16 mouse cellular contexts compared by ENCODE assay signal in genomic region chr3:109942960-109943359, GRCm38 (mm10).
"Had no signal": no experiment of that assay in that cellular context is flagged by ENCODE, and none has a peak within 500 bp of the region (broad histone marks: within the 10 kb centered on the region; RNA-seq: fewer than 3 reads in every experiment).

No protein-coding gene starts in this region.

- H3K4me3 ChIP-seq: lung, embryonic 15.5 days; midbrain, embryonic 10.5 days; midbrain, embryonic 12.5 days; neural tube, embryonic 12.5 days; stomach, embryonic 15.5 days had no signal

- H3K27me3 ChIP-seq: lung, embryonic 15.5 days; midbrain, embryonic 12.5 days; neural tube, embryonic 12.5 days; stomach, embryonic 15.5 days had no signal

- H3K9me3 ChIP-seq: lung, embryonic 15.5 days; midbrain, embryonic 10.5 days; midbrain, embryonic 12.5 days; neural tube, embryonic 12.5 days; stomach, embryonic 15.5 days had no signal

- DNase-seq: liver, postnatal 0 days; lung, adult 2 months; lung, postnatal 4 days; midbrain, embryonic 14.5 days; right cerebral cortex, postnatal 14 days; thymus, adult 2 months; thymus, postnatal 25 days; thymus, postnatal 4 days had no signal

- H3K4me1 ChIP-seq: lung, embryonic 15.5 days; midbrain, embryonic 10.5 days; midbrain, embryonic 12.5 days; neural tube, embryonic 12.5 days; stomach, embryonic 15.5 days had no signal

- H3K36me3 ChIP-seq: lung, embryonic 15.5 days; midbrain, embryonic 10.5 days; midbrain, embryonic 12.5 days; neural tube, embryonic 12.5 days; stomach, embryonic 15.5 days had no signal

- H3K4me2 ChIP-seq: lung, embryonic 15.5 days; midbrain, embryonic 12.5 days; neural tube, embryonic 12.5 days; stomach, embryonic 15.5 days had no signal

- H3K9ac ChIP-seq: liver, postnatal 0 days; lung, embryonic 15.5 days; midbrain, embryonic 12.5 days; neural tube, embryonic 12.5 days; stomach, embryonic 15.5 days had no signal

- ATAC-seq: liver, postnatal 0 days; lung, postnatal 0 days; midbrain, embryonic 16.5 days had no signal

- H3K27ac ChIP-seq: lung, embryonic 15.5 days; midbrain, embryonic 10.5 days; midbrain, embryonic 12.5 days; neural tube, embryonic 12.5 days; stomach, embryonic 15.5 days; stomach, postnatal 0 days had no signal
